Mouse (Mus musculus) stomach, embryonic 15.5 days (tissue): ENCODE data around the gene Ddb2. TPM values are rescaled to one million over a fixed set of nuclear protein-coding genes. Genes with fewer than 3 reads are reported as not detected.

Source experiments
- ATAC-seq: fragments of 200-750 bp; cut with Nextera tagmentation; 2 replicates; pipeline ENCODE4 v1.8.0; 2017; ENCODE audit warnings: low read depth, moderate number of reproducible peaks, moderate TSS enrichment; ENCODE audit not compliant: insufficient read depth, low FRiP score
- H3K27ac ChIP-seq: fragments of 300-500 bp; sonication (generic); 2 replicates; pipeline ENCODE4 v1.5.1; 2015; ENCODE audit warnings: mild to moderate bottlenecking, inconsistent platforms
- H3K27me3 ChIP-seq: fragments of 300-500 bp; sonication (generic); replicated peaks from 2 replicates; pipeline ENCODE4 v1.6.1; 2015; ENCODE audit warnings: inconsistent platforms
- H3K36me3 ChIP-seq: fragments of 300-500 bp; sonication (generic); 2 replicates; pipeline ENCODE4 v1.6.1; 2015; ENCODE audit warnings: inconsistent platforms
- H3K4me1 ChIP-seq: fragments of 300-500 bp; sonication (generic); 2 replicates; pipeline ENCODE4 v1.6.1; 2015; ENCODE audit warnings: inconsistent platforms
- H3K4me2 ChIP-seq: fragments of 300-500 bp; sonication (generic); 2 replicates; pipeline ENCODE4 v1.6.1; 2015; ENCODE audit warnings: mild to moderate bottlenecking, inconsistent platforms
- H3K4me3 ChIP-seq: fragments of 300-500 bp; sonication (generic); replicated peaks from 2 replicates; pipeline ENCODE4 v1.5.1; 2015; ENCODE audit warnings: inconsistent platforms
- H3K9ac ChIP-seq: fragments of 300-500 bp; sonication (generic); 2 replicates; pipeline ENCODE4 v1.6.1; 2015; ENCODE audit warnings: inconsistent platforms
- H3K9me3 ChIP-seq: fragments of 300-500 bp; sonication (generic); 2 replicates; pipeline ENCODE4 v1.6.1; 2016; ENCODE audit warnings: inconsistent platforms
- whole genome bisulfite sequencing: fragments of 180-500 bp; shearing (Covaris S2); methylation state at CpG from one replicate; pipeline ENCODE4 v1.1.7; 2015; 5-methylcytosine and 5-hydroxymethylcytosine counted together
- polyA plus RNA-seq: library from polyadenylated mRNA; unstranded; fragments of >200 nt; fragmentation: Nextera tagmentation; extraction: Ambion mirVana; gene quantifications from 2 replicates; pipeline ENCODE4 v1.2.1, GENCODE M21; 2015

The Ddb2 gene
- polyA plus RNA-seq, 1 experiment from 2014 or later = 18.5 TPM

- H3K4me2 ChIP-seq = no peak overlapping the region
- H3K9ac ChIP-seq = no peak overlapping the region
- no peaks in the 10 kb centered on the region for H3K9me3 ChIP-seq
- H3K4me3 ChIP-seq = no peak overlapping the region
- H3K36me3 ChIP-seq = peaks cover 41% of the 10 kb centered on the region
- ATAC-seq = no peak
- no peaks in the 10 kb centered on the region for H3K27me3 ChIP-seq
- peaks cover 11% of the 10 kb centered on the region; the same call in 1 of the 2 replicates for H3K4me1 ChIP-seq
- 86% methylated on average over 9 of the region's 9 CpGs for WGBS
- H3K27ac ChIP-seq = no peak overlapping the region; the same call in 1 of the 2 replicates
Observed at GRCm38 (mm10) chr2:91206254-91206775, 30.5 kb downstream of the Ddb2 start.

GRCm38 (mm10) chr2:91202972-91203656 lies 33.7 kb downstream of the Ddb2 start:
- ATAC-seq = no peak
- Histone ChIP-seq H3K4me1 (peaks cover 11% of the 10 kb centered on the region; the same call in 1 of the 2 replicates), H3K9me3 (no peaks in the 10 kb centered on the region), H3K4me3 (peak overlapping the region; percentile 58), H3K36me3 (peaks cover 13% of the 10 kb centered on the region), H3K4me2 (peak overlapping the region; percentile 65), H3K27ac (no peak overlapping the region), H3K9ac (peak overlapping the region; percentile 45; the same call in 1 of the 2 replicates), H3K27me3 (no peaks in the 10 kb centered on the region)
- WGBS = 11% methylated on average over 20 of the region's 20 CpGs

GRCm38 (mm10) chr2:91202222-91202971 lies 34.4 kb downstream of the Ddb2 start, which contains the start of the genes Nr1h3 and Acp2:
Gene Nr1h3, minus strand, starts transcription at chr2:91202834.
Gene Acp2, plus strand, starts transcription at chr2:91202885.
- H3K9me3 ChIP-seq = no peaks in the 10 kb centered on the region
- peak within 1 kb of the TSS; percentile 96 for H3K27ac ChIP-seq
- no peaks in the 10 kb centered on the region for H3K27me3 ChIP-seq
- peak within 1 kb of the TSS; percentile 58 for H3K4me3 ChIP-seq
- peak within 1 kb of the TSS; percentile 65 for H3K4me2 ChIP-seq
- H3K9ac ChIP-seq = peak within 1 kb of the TSS; percentile 61; the same call in 1 of the 2 replicates
- peaks cover 11% of the 10 kb centered on the region; the same call in 1 of the 2 replicates for H3K4me1 ChIP-seq
- ATAC-seq = peak; percentile 95
- 2% methylated on average over 28 of the region's 28 CpGs for WGBS
- H3K36me3 ChIP-seq = peaks cover 7% of the 10 kb centered on the region

GRCm38 (mm10) chr2:91198888-91199287 lies 37.9 kb downstream of the Ddb2 start:
- WGBS = 76% methylated on average over 3 of the region's 3 CpGs
- no peak for ATAC-seq

GRCm38 (mm10) chr2:91196577-91197001 lies 40.2 kb downstream of the Ddb2 start:
- Histone ChIP-seq H3K27ac (no peak overlapping the region), H3K4me2 (no peak overlapping the region), H3K4me1 (peaks cover 9% of the 10 kb centered on the region; the same call in 1 of the 2 replicates), H3K36me3 (no peaks in the 10 kb centered on the region), H3K4me3 (no peak overlapping the region), H3K9ac (no peak overlapping the region), H3K27me3 (no peaks in the 10 kb centered on the region), H3K9me3 (no peaks in the 10 kb centered on the region)
- ATAC-seq = no peak
- 71% methylated on average over 3 of the region's 3 CpGs for WGBS

More at GRCm38 (mm10) chr2:91198888-91199287, 37.9 kb downstream of the Ddb2 start:
- Histone ChIP-seq H3K9ac (no peak overlapping the region), H3K4me2 (no peak overlapping the region), H3K36me3 (no peaks in the 10 kb centered on the region), H3K9me3 (no peaks in the 10 kb centered on the region), H3K4me3 (no peak overlapping the region), H3K27me3 (no peaks in the 10 kb centered on the region), H3K27ac (no peak overlapping the region), H3K4me1 (peaks cover 16% of the 10 kb centered on the region; the same call in 1 of the 2 replicates)

GRCm38 (mm10) chr2:91194624-91195332 lies 42.0 kb downstream of the Ddb2 start:
- H3K9me3 ChIP-seq = no peaks in the 10 kb centered on the region
- H3K4me2 ChIP-seq = peak overlapping the region; percentile 83
- peaks cover 9% of the 10 kb centered on the region; the same call in 1 of the 2 replicates for H3K4me1 ChIP-seq
- H3K4me3 ChIP-seq = peak overlapping the region; percentile 37
- under 1% methylated on average over 23 of the region's 27 CpGs for WGBS
- no peaks in the 10 kb centered on the region for H3K27me3 ChIP-seq
- H3K9ac ChIP-seq = no peak overlapping the region
- ATAC-seq = peak; percentile 83
- H3K36me3 ChIP-seq = no peaks in the 10 kb centered on the region
- H3K27ac ChIP-seq = peak overlapping the region; percentile 44; the same call in 1 of the 2 replicates

GRCm38 (mm10) chr2:91190501-91190900 lies 46.3 kb downstream of the Ddb2 start:
- 83% methylated on average over 16 of the region's 16 CpGs for WGBS

GRCm38 (mm10) chr2:91187431-91187830 lies 49.4 kb downstream of the Ddb2 start:
- Histone ChIP-seq H3K36me3 (no peaks in the 10 kb centered on the region), H3K27ac (no peak overlapping the region), H3K4me2 (no peak overlapping the region), H3K4me3 (no peak overlapping the region), H3K27me3 (no peaks in the 10 kb centered on the region), H3K9ac (no peak overlapping the region), H3K4me1 (no peaks in the 10 kb centered on the region; the same call in 1 of the 2 replicates), H3K9me3 (no peaks in the 10 kb centered on the region)
- ATAC-seq = no peak
- WGBS = 63% methylated on average over 4 of the region's 4 CpGs

More at GRCm38 (mm10) chr2:91190501-91190900, 46.3 kb downstream of the Ddb2 start:
- Histone ChIP-seq H3K9me3 (no peaks in the 10 kb centered on the region), H3K4me2 (no peak overlapping the region), H3K27me3 (no peaks in the 10 kb centered on the region), H3K36me3 (no peaks in the 10 kb centered on the region), H3K9ac (no peak overlapping the region), H3K27ac (no peak overlapping the region), H3K4me1 (peaks cover 9% of the 10 kb centered on the region; the same call in 1 of the 2 replicates), H3K4me3 (no peak overlapping the region)
- ATAC-seq = no peak

GRCm38 (mm10) chr2:91186208-91186607 lies 50.6 kb downstream of the Ddb2 start:
- no peak for ATAC-seq
- Histone ChIP-seq H3K27ac (no peak overlapping the region), H3K36me3 (no peaks in the 10 kb centered on the region), H3K9me3 (no peaks in the 10 kb centered on the region), H3K27me3 (no peaks in the 10 kb centered on the region), H3K4me2 (no peak overlapping the region), H3K4me1 (peaks cover 3% of the 10 kb centered on the region), H3K4me3 (no peak overlapping the region), H3K9ac (no peak overlapping the region)
- 57% methylated on average over 1 of the region's 1 CpGs for WGBS

GRCm38 (mm10) chr2:91183711-91184405 lies 52.9 kb downstream of the Ddb2 start, which contains the start of gene Madd:
Gene Madd, minus strand, starts transcription at chr2:91183837.
- WGBS = 60% methylated on average over 15 of the region's 15 CpGs
- no peak for ATAC-seq
- H3K27me3 ChIP-seq = no peaks in the 10 kb centered on the region

GRCm38 (mm10) chr2:91183148-91183513 lies 53.7 kb downstream of the Ddb2 start:
- Histone ChIP-seq H3K4me3 (peak overlapping the region; percentile 80), H3K27me3 (no peaks in the 10 kb centered on the region), H3K36me3 (peaks cover 1% of the 10 kb centered on the region; the same call in 1 of the 2 replicates), H3K4me1 (peaks cover 3% of the 10 kb centered on the region), H3K9ac (peak overlapping the region; percentile 59; the same call in 1 of the 2 replicates), H3K27ac (peak overlapping the region; percentile 79), H3K4me2 (peak overlapping the region; percentile 87), H3K9me3 (no peaks in the 10 kb centered on the region)
- under 1% methylated on average over 9 of the region's 9 CpGs for WGBS
- ATAC-seq = peak; percentile 95

More at GRCm38 (mm10) chr2:91183711-91184405, 52.9 kb downstream of the Ddb2 start, which contains the start of gene Madd:
- peak within 1 kb of the TSS; percentile 79 for H3K27ac ChIP-seq
- peak within 1 kb of the TSS; percentile 80 for H3K4me3 ChIP-seq
- H3K9ac ChIP-seq = peak within 1 kb of the TSS; percentile 59
- no peaks in the 10 kb centered on the region for H3K9me3 ChIP-seq
- H3K36me3 ChIP-seq = no peaks in the 10 kb centered on the region
- H3K4me1 ChIP-seq = peaks cover 3% of the 10 kb centered on the region
- peak within 1 kb of the TSS; percentile 87 for H3K4me2 ChIP-seq
